Mouse (Mus musculus) urinary bladder, postnatal 14 days (tissue): Measurements from ENCODE around the gene Skint6.
"Not testable (repeated sequence)": the region's sequence is repeated elsewhere in the genome, so short reads cannot be mapped to it uniquely, and the experiment has no call there.

Experiments
- DNase-seq: peaks from one replicate; pipeline ENCODE4 v3.0.0; 2021; ENCODE audit warnings: low spot score

The Skint6 gene

GRCm38 (mm10) chr4:113286873-113287272 is at the start of gene Skint6:
TSS of gene Skint6 (minus strand) at chr4:113286973.
- no peak for DNase-seq

GRCm38 (mm10) chr4:113320911-113321310 is 34.1 kb upstream of the Skint6 start:
- DNase-seq: no peak

GRCm38 (mm10) chr4:113301773-113302473 is 15.2 kb upstream of the Skint6 start:
- no peak for DNase-seq

DNA sequence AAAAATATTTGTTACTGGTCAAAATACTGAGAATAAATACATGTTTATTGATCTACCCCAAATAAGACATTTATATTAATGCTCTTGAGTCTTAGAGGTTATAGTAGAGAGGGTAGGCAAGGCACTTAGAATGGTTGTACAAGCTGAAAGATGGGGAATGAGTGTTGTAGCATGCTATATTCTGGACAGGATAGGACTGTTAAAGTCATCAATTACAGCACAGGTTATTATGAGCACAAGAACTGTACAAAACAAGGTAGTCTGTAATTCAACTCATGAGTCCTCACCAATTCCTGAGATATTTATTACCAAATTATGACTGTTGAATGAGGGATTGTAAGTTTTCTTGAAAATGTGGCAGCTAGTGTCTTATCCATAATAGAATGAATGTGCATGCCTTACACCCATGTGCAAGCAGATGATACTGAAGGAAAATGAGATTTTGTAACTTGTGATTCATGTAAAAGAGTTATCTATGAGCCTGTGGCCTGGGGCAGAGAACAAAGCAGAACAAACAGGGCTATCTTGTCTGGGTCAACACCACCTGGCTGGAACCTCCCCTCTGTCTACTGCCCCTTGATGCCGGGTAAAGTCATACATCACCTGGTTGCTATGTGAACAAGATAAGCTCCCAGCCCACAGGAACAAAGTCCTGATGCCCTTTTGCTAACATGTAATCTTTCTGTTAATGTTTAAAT is 23.3 kb downstream of the Skint6 start:
- DNase-seq: no peak

DNA sequence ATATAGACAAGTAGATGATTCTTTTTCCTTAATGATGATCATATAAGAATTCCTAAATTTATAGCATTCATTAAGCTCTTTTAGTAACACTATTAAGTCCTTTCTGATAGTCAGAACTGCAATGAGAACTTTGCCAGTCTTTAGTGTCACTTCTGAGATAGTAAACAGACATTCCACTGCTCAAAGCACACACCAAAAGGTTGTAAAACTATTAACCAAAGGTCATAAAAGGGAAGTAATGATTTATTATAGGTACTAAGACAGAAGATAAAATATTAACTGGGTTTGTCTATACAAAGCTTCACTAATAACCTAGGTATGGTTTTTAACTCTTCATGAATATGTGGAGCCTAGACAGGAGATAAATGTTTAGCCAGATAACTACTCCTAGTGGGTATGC is 41.0 kb downstream of the Skint6 start:
- no peak for DNase-seq

DNA sequence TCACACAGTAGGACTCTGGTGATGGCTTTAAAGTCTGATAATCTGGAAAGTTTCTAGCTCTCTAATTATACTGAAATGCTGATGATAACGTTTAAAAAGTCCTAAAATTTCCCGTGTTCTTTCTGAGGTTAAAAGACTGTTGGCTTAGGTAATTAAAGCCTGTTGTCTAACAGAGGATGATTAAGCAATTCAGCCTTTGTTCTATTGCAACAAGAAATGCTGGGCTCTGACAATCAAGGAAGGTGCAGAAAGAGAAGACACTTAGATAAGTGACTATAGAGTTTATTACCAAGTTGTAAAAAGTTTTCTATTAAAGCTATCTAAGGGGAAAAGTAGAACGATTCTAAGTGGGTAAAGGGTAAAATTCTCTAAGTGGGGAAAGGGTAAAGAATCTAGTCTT is 219.2 kb downstream of the Skint6 start:
- no peak for DNase-seq

DNA sequence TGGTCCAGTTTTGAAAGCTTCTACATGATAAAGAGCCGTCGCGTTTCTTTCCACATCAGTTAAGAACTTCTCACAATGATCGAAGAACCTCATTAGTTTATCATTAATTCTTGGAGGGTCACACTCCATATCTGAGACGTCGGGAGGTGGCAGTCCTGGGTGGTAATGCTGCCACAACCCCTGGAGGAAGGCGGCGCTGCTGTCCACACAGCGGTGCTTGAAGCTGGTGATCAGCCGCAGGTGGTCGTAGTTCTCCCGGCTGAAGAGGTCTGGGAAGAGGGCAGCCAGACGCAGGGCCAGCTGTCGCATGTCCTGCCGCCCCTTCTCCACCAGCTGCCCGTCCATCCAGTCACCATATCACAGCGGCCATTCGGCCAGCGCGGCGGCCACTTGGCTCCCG is 307.6 kb downstream of the Skint6 start:
- not testable (repeated sequence) for DNase-seq

DNA sequence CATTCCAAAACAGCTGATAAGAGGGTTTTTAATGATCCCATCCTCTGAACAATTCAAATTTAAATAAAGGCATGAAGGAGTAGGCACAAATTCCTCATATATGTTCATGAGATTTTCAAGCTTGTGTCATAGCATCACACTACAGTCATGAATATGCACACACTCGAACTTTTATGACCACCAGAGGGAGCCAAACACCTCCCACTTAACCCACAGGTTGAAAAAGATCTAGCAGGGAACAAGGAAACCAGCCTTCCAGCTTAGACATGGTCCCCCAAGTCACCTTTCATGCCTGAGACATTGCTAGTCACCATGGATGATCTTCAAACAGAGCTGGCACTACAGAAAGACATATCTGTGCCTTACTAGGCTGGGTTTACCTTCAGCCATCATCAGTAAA is 496.1 kb downstream of the Skint6 start:
- DNase-seq: no peak

GRCm38 (mm10) chr4:112774766-112775165 is 512.0 kb downstream of the Skint6 start, which contains the start of gene Skint10:
TSS of gene Skint10 (minus strand) at chr4:112774866.
- DNase-seq: no peak
